Mouse (Mus musculus) intestine, embryonic 16.5 days (tissue): ENCODE data around the gene Unc13a. TPM values are rescaled to one million over a fixed set of nuclear protein-coding genes. Genes with fewer than 3 reads are reported as not detected.

Source experiments
- ATAC-seq: fragments of 200-750 bp; cut with Nextera tagmentation; 2 replicates; pipeline ENCODE4 v1.8.0; 2017; ENCODE audit warnings: moderate TSS enrichment, moderate library complexity
- H3K27ac ChIP-seq: fragments of 300-500 bp; sonication (generic); 2 replicates; pipeline ENCODE4 v1.5.1; 2014; ENCODE audit warnings: mild to moderate bottlenecking, low read length
- H3K27me3 ChIP-seq: fragments of 300-500 bp; sonication (generic); replicated peaks from 2 replicates; pipeline ENCODE4 v1.6.1; 2014; ENCODE audit warnings: low read length, control low read depth, mixed read lengths; ENCODE audit not compliant: control insufficient read depth, insufficient read depth
- H3K36me3 ChIP-seq: fragments of 300-500 bp; sonication (generic); 2 replicates; pipeline ENCODE4 v1.6.1; 2014; ENCODE audit warnings: low read length, control low read depth; ENCODE audit not compliant: control insufficient read depth, insufficient read depth
- H3K4me1 ChIP-seq: fragments of 300-500 bp; sonication (generic); 2 replicates; pipeline ENCODE4 v1.6.1; 2014; ENCODE audit warnings: low read length, control low read depth, mixed read lengths; ENCODE audit not compliant: control insufficient read depth, insufficient read depth
- H3K4me2 ChIP-seq: fragments of 300-500 bp; sonication (generic); 2 replicates; pipeline ENCODE4 v1.6.1; 2014; ENCODE audit warnings: low read depth, low read length, control low read depth
- H3K4me3 ChIP-seq: fragments of 300-500 bp; sonication (generic); 2 replicates; pipeline ENCODE4 v1.5.1; 2014; ENCODE audit warnings: mild to moderate bottlenecking, low read length
- H3K9ac ChIP-seq: fragments of 300-500 bp; sonication (generic); 2 replicates; pipeline ENCODE4 v1.6.1; 2014; ENCODE audit warnings: low read depth, low read length
- H3K9me3 ChIP-seq: fragments of 300-500 bp; sonication (generic); 2 replicates; pipeline ENCODE4 v1.6.1; 2016; ENCODE audit warnings: low read length, control low read depth; ENCODE audit not compliant: control insufficient read depth
- WGBS: fragments of 180-500 bp; shearing (Covaris S2); extraction: QIAGEN DNeasy Blood & Tissue Kit; methylation state at CpG from one replicate; pipeline ENCODE4 v1.1.7; 2014; 5-methylcytosine and 5-hydroxymethylcytosine counted together
- polyA plus RNA-seq: library from polyadenylated mRNA; unstranded; fragments of >200 nt; fragmentation: Nextera tagmentation; extraction: Ambion mirVana; gene quantifications from 2 replicates; pipeline ENCODE4 v1.2.1, GENCODE M21; 2015

Unc13a gene
- polyA plus RNA-seq = 0.98 and 1.2 TPM in 2 replicates

GRCm38 (mm10) chr8:71671549-71671965 is at the start of gene Unc13a:
Gene Unc13a (minus strand): TSS chr8:71671757.
- Histone ChIP-seq H3K4me3 (peak within 1 kb of the TSS; percentile 58), H3K4me2 (peak within 1 kb of the TSS; percentile 97), H3K4me1 (peaks cover 33% of the 10 kb centered on the region), H3K27me3 (peaks cover 12% of the 10 kb centered on the region; the same call in 1 of the 2 replicates), H3K9me3 (no peaks in the 10 kb centered on the region), H3K27ac (peak within 1 kb of the TSS; percentile 39; the same call in 1 of the 2 replicates), H3K36me3 (no peaks in the 10 kb centered on the region), H3K9ac (peak within 1 kb of the TSS; percentile 59)
- under 1% methylated on average over 41 of the region's 42 CpGs for WGBS
- ATAC-seq = peak; percentile 64

DNA sequence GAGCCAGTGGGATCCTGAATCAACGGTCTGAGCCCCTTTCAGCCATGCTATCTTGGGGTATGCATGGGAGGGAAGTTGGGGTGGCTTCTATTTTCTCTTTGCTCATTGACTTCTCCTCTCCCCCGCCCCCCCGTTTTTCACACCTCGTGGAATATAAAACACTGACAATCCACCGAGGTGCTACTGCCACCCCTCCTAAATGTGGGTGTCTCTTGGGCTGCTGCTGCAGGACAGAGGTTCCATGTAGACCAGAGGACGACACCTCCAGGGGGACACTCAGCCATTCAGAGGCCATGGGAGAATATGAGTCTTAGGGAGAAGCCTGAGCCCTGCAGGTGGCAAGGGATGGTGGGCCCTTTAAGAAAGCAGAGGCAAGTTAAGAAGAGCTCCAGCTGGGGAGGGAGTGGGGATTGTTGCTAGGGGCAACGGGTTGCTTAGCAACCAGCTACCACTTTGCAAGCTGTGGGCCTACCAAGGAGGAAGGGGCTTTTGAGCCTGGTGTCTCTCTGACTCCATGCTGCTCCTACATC is 48.4 kb upstream of the Unc13a start:
- 42% methylated on average over 7 of the region's 7 CpGs for WGBS
- H3K36me3 ChIP-seq = no peaks in the 10 kb centered on the region
- H3K27me3 ChIP-seq = no peaks in the 10 kb centered on the region
- H3K9ac ChIP-seq = no peak overlapping the region
- ATAC-seq = no peak
- no peak overlapping the region for H3K4me2 ChIP-seq
- no peak overlapping the region for H3K4me3 ChIP-seq
- no peak overlapping the region for H3K27ac ChIP-seq
- H3K4me1 ChIP-seq = peaks cover 3% of the 10 kb centered on the region; the same call in 1 of the 2 replicates
- H3K9me3 ChIP-seq = no peaks in the 10 kb centered on the region

DNA sequence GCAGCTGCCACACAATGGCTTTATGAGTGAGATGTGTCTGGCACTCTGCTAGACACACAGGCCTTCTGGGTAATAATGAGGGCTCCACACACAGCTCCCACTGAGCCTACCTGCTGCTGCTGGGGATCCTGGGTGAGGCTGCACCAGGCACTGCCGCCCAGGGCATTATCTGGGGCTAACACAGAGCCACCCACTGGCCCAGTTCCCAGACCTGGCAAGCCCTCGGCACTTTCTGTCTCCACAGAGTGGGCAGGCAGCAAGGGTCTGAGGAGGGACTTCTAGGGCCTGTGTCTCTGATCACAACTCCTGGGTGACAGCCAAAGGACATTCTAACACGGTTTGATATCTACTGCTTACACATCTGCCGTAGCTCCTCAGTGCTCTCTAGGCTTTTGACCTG is 47.7 kb upstream of the Unc13a start:
- no peak overlapping the region for H3K4me3 ChIP-seq
- 67% methylated on average over 4 of the region's 4 CpGs for WGBS
- no peaks in the 10 kb centered on the region for H3K9me3 ChIP-seq
- no peaks in the 10 kb centered on the region for H3K4me1 ChIP-seq
- no peak overlapping the region for H3K4me2 ChIP-seq
- no peak overlapping the region for H3K9ac ChIP-seq
- H3K27ac ChIP-seq = no peak overlapping the region
- no peak for ATAC-seq
- no peaks in the 10 kb centered on the region for H3K36me3 ChIP-seq
- H3K27me3 ChIP-seq = no peaks in the 10 kb centered on the region

DNA sequence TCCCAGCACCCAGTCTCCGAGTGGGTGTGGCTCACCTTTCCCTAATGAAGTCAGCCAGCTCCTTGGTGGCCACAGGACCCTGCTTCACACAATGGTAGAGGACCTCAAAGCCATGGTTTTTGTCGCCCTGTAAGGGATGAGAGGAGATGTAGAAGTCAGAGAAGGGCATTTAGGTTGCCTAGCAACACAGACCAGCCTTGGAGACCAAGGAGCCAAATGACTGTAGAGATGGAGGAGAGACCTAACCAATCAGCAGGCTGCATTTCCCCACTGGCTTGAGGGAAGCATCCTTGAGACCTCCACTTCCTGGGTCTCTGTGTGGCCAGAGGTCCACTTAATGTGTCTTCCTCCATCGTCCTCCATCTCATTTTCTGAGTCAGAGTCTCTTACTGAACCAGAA is 46.7 kb upstream of the Unc13a start:
- no peak overlapping the region for H3K9ac ChIP-seq
- H3K36me3 ChIP-seq = no peaks in the 10 kb centered on the region
- no peaks in the 10 kb centered on the region for H3K9me3 ChIP-seq
- no peaks in the 10 kb centered on the region for H3K4me1 ChIP-seq
- 40% methylated on average over 3 of the region's 3 CpGs for WGBS
- H3K4me3 ChIP-seq = no peak overlapping the region
- H3K27me3 ChIP-seq = no peaks in the 10 kb centered on the region
- H3K4me2 ChIP-seq = no peak overlapping the region
- H3K27ac ChIP-seq = no peak overlapping the region
- no peak for ATAC-seq

DNA sequence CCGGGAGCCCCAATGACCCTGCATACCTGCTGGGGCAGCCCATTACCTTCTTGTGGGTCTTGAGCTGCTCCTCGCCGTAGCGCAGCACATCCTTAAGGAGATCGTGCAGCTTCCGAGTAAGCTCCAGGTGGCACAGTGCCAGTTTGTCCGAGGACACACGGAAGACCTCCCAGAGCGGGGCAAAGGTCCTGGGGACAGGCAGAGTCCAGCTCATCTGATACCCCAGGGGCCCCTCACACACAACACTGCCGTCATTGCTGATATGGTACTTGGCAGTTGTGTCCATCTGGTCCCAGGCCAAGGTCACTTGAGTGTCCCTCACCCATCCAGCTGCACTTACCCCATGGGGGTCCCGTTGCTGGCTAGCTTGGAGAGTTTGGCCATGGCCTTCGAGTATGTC is 45.5 kb upstream of the Unc13a start:
- no peak for ATAC-seq
- H3K4me2 ChIP-seq = no peak overlapping the region
- 75% methylated on average over 12 of the region's 12 CpGs for WGBS

DNA sequence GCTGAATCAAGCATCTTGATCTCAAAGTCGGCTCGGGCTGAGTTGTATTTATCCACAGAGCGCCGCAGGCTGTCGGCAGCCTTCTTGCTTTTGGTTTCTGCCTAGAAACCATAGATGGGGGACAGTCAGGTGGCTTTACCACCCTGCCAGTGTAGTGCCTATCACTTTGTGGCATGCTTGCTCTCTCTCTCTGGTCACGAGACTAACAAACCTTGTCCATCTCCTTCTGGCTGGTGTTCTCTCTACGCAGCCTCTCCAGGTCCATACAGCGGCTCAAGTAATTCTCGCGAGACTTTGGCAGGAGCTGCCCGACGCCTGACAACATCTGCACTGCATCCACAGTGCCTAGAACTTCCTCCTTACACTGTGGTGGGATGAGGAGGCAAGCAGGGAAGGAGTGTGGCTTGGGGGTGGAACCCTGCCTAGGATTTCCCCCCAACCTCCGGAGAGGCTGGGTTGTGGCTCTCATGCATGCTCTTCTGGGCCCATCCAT is 45.0 kb upstream of the Unc13a start:
- Histone ChIP-seq H3K27ac (no peak overlapping the region), H3K9ac (no peak overlapping the region), H3K9me3 (no peaks in the 10 kb centered on the region), H3K36me3 (no peaks in the 10 kb centered on the region), H3K4me3 (no peak overlapping the region), H3K4me1 (no peaks in the 10 kb centered on the region), H3K27me3 (no peaks in the 10 kb centered on the region), H3K4me2 (no peak overlapping the region)
- no peak for ATAC-seq
- WGBS = 83% methylated on average over 13 of the region's 13 CpGs

More for the DNA sequence above, 45.5 kb upstream of the Unc13a start:
- Histone ChIP-seq H3K4me1 (no peaks in the 10 kb centered on the region), H3K36me3 (no peaks in the 10 kb centered on the region), H3K27me3 (no peaks in the 10 kb centered on the region), H3K4me3 (no peak overlapping the region), H3K9ac (no peak overlapping the region), H3K27ac (no peak overlapping the region), H3K9me3 (no peaks in the 10 kb centered on the region)

GRCm38 (mm10) chr8:71715531-71715930 is 44.0 kb upstream of the Unc13a start:
- no peaks in the 10 kb centered on the region for H3K9me3 ChIP-seq
- no peak overlapping the region for H3K9ac ChIP-seq
- H3K27ac ChIP-seq = no peak overlapping the region
- 38% methylated on average over 8 of the region's 8 CpGs for WGBS
- ATAC-seq = no peak
- no peaks in the 10 kb centered on the region for H3K27me3 ChIP-seq
- no peaks in the 10 kb centered on the region for H3K4me1 ChIP-seq
- H3K4me3 ChIP-seq = no peak overlapping the region
- no peak overlapping the region for H3K4me2 ChIP-seq
- no peaks in the 10 kb centered on the region for H3K36me3 ChIP-seq

- H3K9me3 ChIP-seq = no peaks in the 10 kb centered on the region
- no peaks in the 10 kb centered on the region for H3K36me3 ChIP-seq
- no peak overlapping the region for H3K9ac ChIP-seq
- ATAC-seq = no peak
- no peaks in the 10 kb centered on the region for H3K4me1 ChIP-seq
- H3K4me3 ChIP-seq = no peak overlapping the region
- WGBS = 80% methylated on average over 2 of the region's 2 CpGs
- no peaks in the 10 kb centered on the region for H3K27me3 ChIP-seq
- H3K4me2 ChIP-seq = no peak overlapping the region
- no peak overlapping the region for H3K27ac ChIP-seq
These were observed 40.0 kb upstream of the Unc13a start for GRCm38 (mm10) chr8:71711574-71711973.

DNA sequence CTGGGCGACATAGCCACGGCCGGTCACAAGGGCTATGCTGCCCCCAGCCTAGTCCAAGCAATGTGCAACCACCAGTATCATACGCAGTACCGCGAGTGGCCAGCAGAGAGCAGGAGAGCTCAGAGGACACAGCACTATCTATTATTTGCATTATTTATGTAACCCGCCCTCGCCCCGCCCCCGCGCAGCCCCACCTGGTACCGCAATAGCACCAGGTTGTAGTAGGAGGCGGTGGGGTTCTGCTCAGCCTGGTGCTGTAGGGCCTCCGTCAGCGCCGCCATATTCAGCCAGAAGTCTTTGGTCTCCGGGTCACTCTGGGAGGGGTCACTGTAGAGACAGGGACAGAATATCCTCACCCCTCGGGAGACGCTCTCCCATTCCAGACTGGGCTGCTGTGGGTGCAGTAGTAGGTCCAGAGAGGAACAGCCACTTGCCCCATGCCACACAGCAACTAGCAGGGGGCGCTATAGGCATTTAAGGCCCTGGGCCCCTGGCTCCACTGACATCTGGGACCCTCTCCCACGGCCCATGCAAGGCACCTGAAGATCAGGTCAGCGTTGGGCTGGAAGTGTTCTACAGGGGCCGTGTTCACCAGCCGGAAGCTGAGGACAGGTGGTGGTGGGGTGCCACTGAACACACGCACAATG is 38.4 kb upstream of the Unc13a start:
- Histone ChIP-seq H3K4me3 (peak overlapping the region; percentile 27), H3K9me3 (no peaks in the 10 kb centered on the region), H3K27me3 (no peaks in the 10 kb centered on the region), H3K4me2 (peak overlapping the region; percentile 43), H3K4me1 (no peaks in the 10 kb centered on the region), H3K36me3 (no peaks in the 10 kb centered on the region), H3K9ac (no peak overlapping the region), H3K27ac (no peak overlapping the region)
- 23% methylated on average over 25 of the region's 25 CpGs for WGBS
- peak; percentile 79 for ATAC-seq
